Mouse (Mus musculus) hindbrain, embryonic 14.5 days (tissue): ENCODE measurements around the gene Tmem56. TPM values are rescaled to one million over a fixed set of nuclear protein-coding genes. Genes with fewer than 3 reads are reported as not detected.

Experiments used
- ATAC-seq: fragments of 200-750 bp; cut with Nextera tagmentation; 2 replicates; pipeline ENCODE4 v1.8.0; 2017; ENCODE audit warnings: moderate number of reproducible peaks, mild to moderate bottlenecking, moderate TSS enrichment, moderate library complexity; ENCODE audit not compliant: low FRiP score
- DNase-seq: peaks from one replicate; pipeline ENCODE4 v3.0.0-alpha.2; 2015; ENCODE audit warnings: low spot score
- H3K27ac ChIP-seq: fragments of 300-500 bp; sonication (generic); 2 replicates; pipeline ENCODE4 v1.5.1; 2014; ENCODE audit warnings: mild to moderate bottlenecking, moderate library complexity
- H3K27me3 ChIP-seq: fragments of 300-500 bp; sonication (generic); 2 replicates; pipeline ENCODE4 v1.6.1; 2014; ENCODE audit warnings: mild to moderate bottlenecking, low read length, mixed read lengths; ENCODE audit not compliant: control insufficient read depth, insufficient read depth
- H3K36me3 ChIP-seq: fragments of 300-500 bp; sonication (generic); replicated peaks from 2 replicates; pipeline ENCODE4 v1.6.1; 2014; ENCODE audit not compliant: control insufficient read depth, insufficient read depth
- H3K4me1 ChIP-seq: fragments of 300-500 bp; sonication (generic); replicated peaks from 2 replicates; pipeline ENCODE4 v1.6.1; 2014; ENCODE audit warnings: antibody characterized with exemption, low read length, mixed read lengths; ENCODE audit not compliant: control insufficient read depth, insufficient read depth
- H3K4me2 ChIP-seq: fragments of 300-500 bp; sonication (generic); replicated peaks from 2 replicates; pipeline ENCODE4 v1.6.1; 2014; ENCODE audit warnings: mild to moderate bottlenecking, moderate library complexity
- H3K4me3 ChIP-seq: fragments of 300-500 bp; sonication (generic); replicated peaks from 2 replicates; pipeline ENCODE4 v1.5.1; 2014; ENCODE audit warnings: mild to moderate bottlenecking, low read length
- H3K9ac ChIP-seq: fragments of 300-500 bp; sonication (generic); 2 replicates; pipeline ENCODE4 v1.6.1; 2014
- H3K9me3 ChIP-seq: fragments of 300-500 bp; sonication (generic); 2 replicates; pipeline ENCODE4 v1.6.1; 2016; ENCODE audit warnings: low read length; ENCODE audit not compliant: control insufficient read depth
- WGBS: fragments of 180-500 bp; shearing (Covaris S2); extraction: QIAGEN DNeasy Blood & Tissue Kit; methylation state at CpG from one replicate; pipeline ENCODE4 v1.1.7; 2014; 5-methylcytosine and 5-hydroxymethylcytosine counted together
- polyA plus RNA-seq: library from polyadenylated mRNA; unstranded; fragments of >200 nt; fragmentation: Nextera tagmentation; extraction: Ambion mirVana; gene quantifications from 2 replicates; pipeline ENCODE4 v1.2.1, GENCODE M21; 2014

Gene Tmem56
- 4.3 and 5.0 TPM in 2 replicates for polyA plus RNA-seq

GRCm38 (mm10) chr3:121282998-121283397, at the start of gene Tmem56:
Gene Tmem56, minus strand, starts transcription at chr3:121283098.
- no peak within 1 kb of the TSS for H3K4me2 ChIP-seq
- 91% methylated on average over 4 of the region's 4 CpGs for WGBS
- no peak within 1 kb of the TSS for H3K9ac ChIP-seq
- DNase-seq, result no peak
- H3K4me3 ChIP-seq, result no peak within 1 kb of the TSS
- H3K4me1 ChIP-seq, result no peaks in the 10 kb centered on the region
- no peaks in the 10 kb centered on the region for H3K36me3 ChIP-seq
- no peaks in the 10 kb centered on the region for H3K9me3 ChIP-seq
- ATAC-seq, result no peak
- H3K27ac ChIP-seq, result no peak within 1 kb of the TSS
- no peaks in the 10 kb centered on the region for H3K27me3 ChIP-seq

- no peaks in the 10 kb centered on the region for H3K9me3 ChIP-seq
- DNase-seq (no peak), ATAC-seq (no peak)
- no peaks in the 10 kb centered on the region for H3K4me1 ChIP-seq
- no peak overlapping the region for H3K4me2 ChIP-seq
- H3K27ac ChIP-seq, result no peak overlapping the region
- H3K36me3 ChIP-seq, result no peaks in the 10 kb centered on the region
- H3K27me3 ChIP-seq, result no peaks in the 10 kb centered on the region
- H3K4me3 ChIP-seq, result no peak overlapping the region
- WGBS, result 77% methylated on average over 7 of the region's 7 CpGs
- H3K9ac ChIP-seq, result no peak overlapping the region
These were observed 47.3 kb upstream of the Tmem56 start for GRCm38 (mm10) chr3:121330244-121330646.

- Histone ChIP-seq H3K4me2 (no peak overlapping the region), H3K4me3 (no peak overlapping the region), H3K9me3 (no peaks in the 10 kb centered on the region), H3K4me1 (no peaks in the 10 kb centered on the region), H3K27me3 (no peaks in the 10 kb centered on the region), H3K9ac (no peak overlapping the region), H3K27ac (no peak overlapping the region), H3K36me3 (no peaks in the 10 kb centered on the region)
- 75% methylated on average over 10 of the region's 10 CpGs for WGBS
- DNase-seq, result no peak
- no peak for ATAC-seq
These were observed 46.7 kb upstream of the Tmem56 start for GRCm38 (mm10) chr3:121329647-121330046.

- Histone ChIP-seq H3K27me3 (no peaks in the 10 kb centered on the region), H3K9ac (no peak overlapping the region), H3K4me3 (no peak overlapping the region), H3K4me1 (no peaks in the 10 kb centered on the region), H3K36me3 (no peaks in the 10 kb centered on the region), H3K4me2 (no peak overlapping the region), H3K9me3 (no peaks in the 10 kb centered on the region), H3K27ac (no peak overlapping the region)
- ATAC-seq (no peak), DNase-seq (no peak)
- WGBS, result 69% methylated on average over 5 of the region's 5 CpGs
These were observed 44.5 kb upstream of the Tmem56 start for GRCm38 (mm10) chr3:121327406-121327805.

- H3K4me2 ChIP-seq, result no peak overlapping the region
- no peaks in the 10 kb centered on the region for H3K9me3 ChIP-seq
- no peak for ATAC-seq
- H3K4me3 ChIP-seq, result no peak overlapping the region
- H3K27ac ChIP-seq, result no peak overlapping the region
- no peaks in the 10 kb centered on the region for H3K36me3 ChIP-seq
- H3K27me3 ChIP-seq, result no peaks in the 10 kb centered on the region
- DNase-seq, result no peak
- no peaks in the 10 kb centered on the region for H3K4me1 ChIP-seq
- no peak overlapping the region for H3K9ac ChIP-seq
- WGBS, result 96% methylated on average over 15 of the region's 15 CpGs
These were observed 40.5 kb upstream of the Tmem56 start for GRCm38 (mm10) chr3:121323371-121323770.

GRCm38 (mm10) chr3:121320896-121321295, 38.0 kb upstream of the Tmem56 start:
- ATAC-seq (no peak), DNase-seq (no peak)
- Histone ChIP-seq H3K4me2 (no peak overlapping the region), H3K4me1 (no peaks in the 10 kb centered on the region), H3K27ac (no peak overlapping the region), H3K27me3 (no peaks in the 10 kb centered on the region), H3K9ac (no peak overlapping the region), H3K9me3 (peaks cover 3% of the 10 kb centered on the region; the same call in 1 of the 2 replicates), H3K36me3 (no peaks in the 10 kb centered on the region), H3K4me3 (no peak overlapping the region)
- 81% methylated on average over 1 of the region's 1 CpGs for WGBS

- no peaks in the 10 kb centered on the region for H3K4me1 ChIP-seq
These were observed 37.0 kb upstream of the Tmem56 start for GRCm38 (mm10) chr3:121319906-121320305.

GRCm38 (mm10) chr3:121315498-121315897, 32.6 kb upstream of the Tmem56 start:
- H3K36me3 ChIP-seq, result no peaks in the 10 kb centered on the region
- H3K4me2 ChIP-seq, result no peak overlapping the region
- DNase-seq (no peak), ATAC-seq (no peak)
- no peaks in the 10 kb centered on the region for H3K4me1 ChIP-seq
- H3K27me3 ChIP-seq, result no peaks in the 10 kb centered on the region
- no peak overlapping the region for H3K9ac ChIP-seq
- peaks cover 6% of the 10 kb centered on the region; the same call in 1 of the 2 replicates for H3K9me3 ChIP-seq
- H3K27ac ChIP-seq, result no peak overlapping the region
- no peak overlapping the region for H3K4me3 ChIP-seq
- 97% methylated on average over 7 of the region's 7 CpGs for WGBS

More at GRCm38 (mm10) chr3:121319906-121320305, 37.0 kb upstream of the Tmem56 start:
- DNase-seq, result no peak
- no peak overlapping the region for H3K4me3 ChIP-seq
- no peaks in the 10 kb centered on the region for H3K27me3 ChIP-seq
- ATAC-seq, result no peak
- H3K9ac ChIP-seq, result no peak overlapping the region
- no peaks in the 10 kb centered on the region for H3K36me3 ChIP-seq
- H3K9me3 ChIP-seq, result peaks cover 6% of the 10 kb centered on the region; the same call in 1 of the 2 replicates
- H3K27ac ChIP-seq, result no peak overlapping the region
- WGBS, result 94% methylated on average over 6 of the region's 6 CpGs
- H3K4me2 ChIP-seq, result no peak overlapping the region

GRCm38 (mm10) chr3:121314149-121314548, 31.3 kb upstream of the Tmem56 start:
- Histone ChIP-seq H3K4me3 (no peak overlapping the region), H3K4me1 (no peaks in the 10 kb centered on the region), H3K4me2 (no peak overlapping the region), H3K36me3 (no peaks in the 10 kb centered on the region), H3K9me3 (peaks cover 6% of the 10 kb centered on the region; the same call in 1 of the 2 replicates), H3K9ac (no peak overlapping the region), H3K27ac (no peak overlapping the region), H3K27me3 (no peaks in the 10 kb centered on the region)
- ATAC-seq, result no peak
- 90% methylated on average over 6 of the region's 6 CpGs for WGBS
- DNase-seq, result no peak

- 74% methylated on average over 9 of the region's 9 CpGs for WGBS
- no peaks in the 10 kb centered on the region for H3K27me3 ChIP-seq
- DNase-seq (no peak), ATAC-seq (no peak)
- no peak overlapping the region for H3K4me2 ChIP-seq
- peaks cover 6% of the 10 kb centered on the region; the same call in 1 of the 2 replicates for H3K9me3 ChIP-seq
- H3K4me3 ChIP-seq, result no peak overlapping the region
- H3K4me1 ChIP-seq, result no peaks in the 10 kb centered on the region
- no peak overlapping the region for H3K27ac ChIP-seq
- H3K36me3 ChIP-seq, result no peaks in the 10 kb centered on the region
- no peak overlapping the region for H3K9ac ChIP-seq
These were observed 30.1 kb upstream of the Tmem56 start for GRCm38 (mm10) chr3:121312979-121313378.
